Mouse (Mus musculus) erythroblast, embryonic 14.5 days (primary cell): ENCODE results near the gene Itpripl1. TPM values are rescaled to one million over a fixed set of nuclear protein-coding genes. Genes with fewer than 3 reads are reported as not detected.
"Not testable (repeated sequence)": the region's sequence is repeated elsewhere in the genome, so short reads cannot be mapped to it uniquely, and the experiment has no call there.

Experiments used
- H3K27me3 ChIP-seq: 2 replicates; pipeline ENCODE4 v1.6.1; 2012; ENCODE audit warnings: inconsistent platforms; ENCODE audit not compliant: control insufficient read depth
- H3K36me3 ChIP-seq: 2 replicates; pipeline ENCODE4 v1.6.1; 2012; ENCODE audit warnings: mild to moderate bottlenecking, inconsistent platforms; ENCODE audit not compliant: control insufficient read depth
- H3K4me1 ChIP-seq: 2 replicates; pipeline ENCODE4 v1.6.1; 2012; ENCODE audit warnings: inconsistent platforms; ENCODE audit not compliant: control insufficient read depth
- H3K4me3 ChIP-seq: replicated peaks from 2 replicates; pipeline ENCODE3; 2012; ENCODE audit warnings: moderate library complexity, mild to moderate bottlenecking, inconsistent platforms
- H3K9me3 ChIP-seq: 2 replicates; pipeline ENCODE4 v1.6.1; 2012; ENCODE audit warnings: low read length, inconsistent platforms, mixed read lengths; ENCODE audit not compliant: control insufficient read depth
- GATA1 ChIP-seq: IDR thresholded peaks from 2 replicates; pipeline ENCODE4 v1.6.1; 2012; ENCODE audit warnings: low read length, inconsistent platforms, mixed read lengths
- TAL1 ChIP-seq: IDR thresholded peaks from 3 replicates; pipeline ENCODE4 v1.6.1; 2012; ENCODE audit warnings: low read length, inconsistent platforms, mixed read lengths
- polyA plus RNA-seq: library from polyadenylated mRNA; stranded (reverse); fragments of >175 nt; gene quantifications from 2 replicates; pipeline ENCODE4 v1.2.3, GENCODE M21; 2012

Gene Itpripl1
- polyA plus RNA-seq, result 0.47 and 0.61 TPM in 2 replicates

DNA sequence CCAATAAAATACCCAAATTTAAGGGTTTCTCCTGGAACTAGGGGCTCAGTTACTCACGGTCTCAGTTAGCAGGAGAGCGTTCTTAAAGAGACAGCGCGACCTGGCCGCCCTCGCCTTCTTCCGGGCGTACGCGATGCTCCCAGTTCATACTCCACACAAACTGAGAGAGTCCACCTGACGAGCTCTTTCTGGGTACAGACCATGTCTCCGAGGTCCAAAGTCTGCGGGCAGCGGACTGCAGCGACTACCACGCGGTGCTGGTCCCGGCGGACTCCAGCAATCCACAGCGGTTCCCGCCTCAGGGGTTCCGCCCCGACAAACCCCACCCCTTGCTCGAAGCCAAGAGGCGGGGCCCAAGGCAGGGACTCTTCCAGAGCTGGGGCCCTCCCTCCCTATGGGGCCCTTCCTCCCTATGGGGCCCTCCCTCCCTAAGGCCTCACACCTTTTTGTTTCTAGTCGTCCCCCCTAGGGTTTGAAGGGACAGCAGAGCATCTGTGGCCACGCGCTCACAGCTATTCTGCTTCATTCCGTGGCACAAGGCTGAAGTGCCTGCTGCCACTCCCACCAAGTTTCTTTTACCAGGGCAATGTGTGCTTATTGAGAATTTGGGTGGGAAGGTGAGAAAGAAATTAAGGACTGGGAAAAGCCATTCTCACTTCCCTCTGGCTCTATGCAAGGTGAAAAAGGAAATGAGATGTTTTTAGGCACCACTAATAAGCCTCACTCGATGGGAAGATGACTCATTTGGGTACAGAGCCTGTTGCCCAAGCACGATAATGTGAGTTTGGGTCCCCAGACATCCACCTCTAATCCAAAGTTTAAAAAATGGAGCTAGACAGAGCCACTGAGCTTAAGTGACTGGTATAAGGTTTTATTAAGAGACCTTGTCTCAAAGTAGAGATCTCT is at the start of gene Itpripl1:
Gene Itpripl1, minus strand, starts transcription at position 285 of the 906 bp plus-strand sequence.
- H3K4me1 ChIP-seq, result peaks cover 73% of the 10 kb centered on the region
- H3K4me3 ChIP-seq, result peak within 1 kb of the TSS; percentile 76
- no peak for TF ChIP-seq GATA1
- TF ChIP-seq TAL1, result no peak
- peaks cover 43% of the 10 kb centered on the region for H3K36me3 ChIP-seq
- H3K27me3 ChIP-seq, result no peaks in the 10 kb centered on the region
- peaks cover 14% of the 10 kb centered on the region for H3K9me3 ChIP-seq

DNA sequence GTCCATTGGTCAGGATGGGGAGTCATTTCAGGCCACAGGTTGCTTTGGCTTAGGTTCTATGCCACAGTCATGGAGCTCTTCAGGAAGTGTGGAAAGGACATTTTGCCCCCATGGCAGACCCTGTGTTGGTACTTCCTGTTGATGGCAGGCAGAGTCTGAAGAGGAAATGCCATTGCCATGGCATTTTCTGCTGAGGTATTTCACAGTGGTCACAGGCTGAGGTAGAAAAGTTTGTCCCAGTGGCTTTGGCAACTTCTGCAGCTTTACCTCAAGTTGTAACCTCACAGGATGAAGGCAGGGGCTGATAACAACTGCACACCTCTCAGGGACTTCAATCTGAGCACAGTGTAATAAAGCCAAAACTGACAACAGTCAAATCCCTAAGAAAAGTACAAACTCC is 46.3 kb upstream of the Itpripl1 start:
- Histone ChIP-seq H3K9me3 (no peaks in the 10 kb centered on the region), H3K27me3 (no peaks in the 10 kb centered on the region), H3K4me1 (no peaks in the 10 kb centered on the region), H3K4me3 (no peak overlapping the region), H3K36me3 (no peaks in the 10 kb centered on the region)
- no peak for TF ChIP-seq TAL1
- TF ChIP-seq GATA1, result no peak

- Histone ChIP-seq H3K9me3 (no peaks in the 10 kb centered on the region), H3K4me1 (peaks cover 5% of the 10 kb centered on the region; the same call in 1 of the 2 replicates), H3K27me3 (peaks cover 5% of the 10 kb centered on the region), H3K36me3 (no peaks in the 10 kb centered on the region), H3K4me3 (peak overlapping the region; percentile 64)
- no peak for TF ChIP-seq GATA1
- no peak for TF ChIP-seq TAL1
Observed at GRCm38 (mm10) chr2:127182598-127183381, 39.5 kb upstream of the Itpripl1 start.

DNA sequence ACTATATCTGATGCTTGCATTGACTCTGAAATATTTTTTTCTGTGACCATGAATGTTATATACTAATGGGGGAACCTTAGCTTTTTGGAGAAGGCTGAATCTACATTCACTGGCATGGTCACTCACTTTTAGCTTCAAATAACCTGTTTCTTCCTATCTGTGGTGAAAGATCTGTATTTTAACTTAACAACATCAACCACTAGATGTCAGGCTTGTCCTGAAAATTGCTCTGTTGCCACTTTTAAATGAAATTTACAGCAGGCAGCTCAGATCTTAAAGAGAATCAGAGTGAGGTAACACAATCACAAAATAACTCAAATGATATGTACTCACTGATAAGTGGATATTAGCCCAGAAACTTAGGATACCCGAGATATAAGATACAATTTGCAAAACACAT is 23.0 kb upstream of the Itpripl1 start:
- not testable (repeated sequence) for H3K36me3 ChIP-seq, H3K9me3 ChIP-seq, H3K4me3 ChIP-seq, H3K4me1 ChIP-seq
- peaks cover 21% of the 10 kb centered on the region for H3K27me3 ChIP-seq

GRCm38 (mm10) chr2:127165675-127166074 is 22.4 kb upstream of the Itpripl1 start:
- H3K9me3 ChIP-seq, result no peaks in the 10 kb centered on the region
- H3K27me3 ChIP-seq, result peaks cover 25% of the 10 kb centered on the region
- no peaks in the 10 kb centered on the region for H3K36me3 ChIP-seq
- H3K4me1 ChIP-seq, result no peaks in the 10 kb centered on the region
- no peak overlapping the region for H3K4me3 ChIP-seq
- no peak for TF ChIP-seq GATA1
- no peak for TF ChIP-seq TAL1

GRCm38 (mm10) chr2:127145699-127146098 is 2.5 kb upstream of the Itpripl1 start:
- Histone ChIP-seq H3K9me3 (peaks cover 8% of the 10 kb centered on the region), H3K4me3 (no peak overlapping the region), H3K4me1 (peaks cover 61% of the 10 kb centered on the region), H3K27me3 (no peaks in the 10 kb centered on the region), H3K36me3 (peaks cover 20% of the 10 kb centered on the region)
- TF ChIP-seq GATA1, result peak; percentile 41; the same call in 1 of the 2 replicates
- TF ChIP-seq TAL1, result peak; percentile 16; the same call in 1 of the 3 replicates

GRCm38 (mm10) chr2:127142577-127143157 is 575 bp downstream of the Itpripl1 start:
- Histone ChIP-seq H3K4me1 (peaks cover 80% of the 10 kb centered on the region), H3K36me3 (peaks cover 50% of the 10 kb centered on the region), H3K4me3 (peak overlapping the region; percentile 76)

GRCm38 (mm10) chr2:127142031-127142430 is 1.2 kb downstream of the Itpripl1 start:
- Histone ChIP-seq H3K4me3 (peak overlapping the region; percentile 76), H3K4me1 (peaks cover 79% of the 10 kb centered on the region)

More at GRCm38 (mm10) chr2:127142577-127143157, 575 bp downstream of the Itpripl1 start:
- Histone ChIP-seq H3K9me3 (peaks cover 14% of the 10 kb centered on the region), H3K27me3 (no peaks in the 10 kb centered on the region)
- TF ChIP-seq GATA1 (no peak), TAL1 (no peak)

More at GRCm38 (mm10) chr2:127142031-127142430, 1.2 kb downstream of the Itpripl1 start:
- Histone ChIP-seq H3K9me3 (peaks cover 14% of the 10 kb centered on the region), H3K27me3 (no peaks in the 10 kb centered on the region), H3K36me3 (peaks cover 53% of the 10 kb centered on the region)
- no peak for TF ChIP-seq GATA1
- TF ChIP-seq TAL1, result no peak
